Mouse (Mus musculus) splenic B cell, adult 2 months (primary cell): Measurements from ENCODE around the gene Rab43.

ENCODE experiments used
- DNase-seq: peaks from one replicate; pipeline ENCODE4 v3.0.0-alpha.2; 2011; ENCODE audit warnings: low read depth, low spot score
- H3K27me3 ChIP-seq: 2 replicates; pipeline ENCODE4 v1.6.1; 2012; ENCODE audit warnings: mild to moderate bottlenecking, low read length, moderate library complexity, mixed read lengths; ENCODE audit not compliant: control insufficient read depth, poor library complexity, insufficient read depth, severe bottlenecking
- H3K36me3 ChIP-seq: 2 replicates; pipeline ENCODE4 v1.6.1; 2012; ENCODE audit warnings: mild to moderate bottlenecking, low read length, moderate library complexity, mixed read lengths; ENCODE audit not compliant: control insufficient read depth, poor library complexity, insufficient read depth, severe bottlenecking

Gene Rab43

GRCm38 (mm10) chr6:87739898-87740297 is 72.1 kb downstream of the Rab43 start:
- no peaks in the 10 kb centered on the region for H3K27me3 ChIP-seq
- H3K36me3 ChIP-seq: no peaks in the 10 kb centered on the region
- DNase-seq: no peak
